Mouse (Mus musculus) thymus, postnatal 25 days (tissue): Measurements from ENCODE around the gene Nod1.

Experiments used
- DNase-seq: peaks from one replicate; pipeline ENCODE4 v3.0.0; 2022

Gene Nod1

GRCm38 (mm10) chr6:54934930-54935329 is 37.5 kb downstream of the Nod1 start:
- no peak for DNase-seq

GRCm38 (mm10) chr6:54934313-54934712 is 38.1 kb downstream of the Nod1 start:
- DNase-seq, result no peak

- no peak for DNase-seq
Measured at GRCm38 (mm10) chr6:54933866-54934265, 38.5 kb downstream of the Nod1 start.

GRCm38 (mm10) chr6:54933216-54933615 is 39.2 kb downstream of the Nod1 start:
- DNase-seq, result no peak

- no peak for DNase-seq
Measured at GRCm38 (mm10) chr6:54932526-54932925, 39.9 kb downstream of the Nod1 start.

- DNase-seq, result no peak
Measured at GRCm38 (mm10) chr6:54931641-54932040, 40.8 kb downstream of the Nod1 start.

GRCm38 (mm10) chr6:54927946-54928345 is 44.5 kb downstream of the Nod1 start:
- DNase-seq, result no peak

GRCm38 (mm10) chr6:54926899-54927298 is 45.5 kb downstream of the Nod1 start:
- no peak for DNase-seq

- DNase-seq, result no peak
Measured at GRCm38 (mm10) chr6:54925736-54926440, 46.5 kb downstream of the Nod1 start.

- DNase-seq, result no peak
Measured at GRCm38 (mm10) chr6:54924538-54924937, 47.9 kb downstream of the Nod1 start.

- no peak for DNase-seq
Measured at GRCm38 (mm10) chr6:54918521-54918920, 53.9 kb downstream of the Nod1 start.

- peak; percentile 69 for DNase-seq
Measured at GRCm38 (mm10) chr6:54917523-54917922, 54.9 kb downstream of the Nod1 start.

- DNase-seq, result no peak
Measured at GRCm38 (mm10) chr6:54916941-54917340, 55.5 kb downstream of the Nod1 start.

GRCm38 (mm10) chr6:54916163-54916562 is 56.2 kb downstream of the Nod1 start:
- DNase-seq, result peak; percentile 24

- no peak for DNase-seq
Measured at GRCm38 (mm10) chr6:54914977-54915376, 57.4 kb downstream of the Nod1 start.

- DNase-seq, result no peak
Measured at GRCm38 (mm10) chr6:54906053-54907040, 66.1 kb downstream of the Nod1 start.

- DNase-seq, result no peak
Measured at GRCm38 (mm10) chr6:54902547-54902946, 69.9 kb downstream of the Nod1 start.

GRCm38 (mm10) chr6:54900256-54900655 is 72.2 kb downstream of the Nod1 start:
- no peak for DNase-seq

GRCm38 (mm10) chr6:54891384-54891783 is 81.0 kb downstream of the Nod1 start:
- no peak for DNase-seq

GRCm38 (mm10) chr6:54890221-54890620 is 82.2 kb downstream of the Nod1 start:
- no peak for DNase-seq

- no peak for DNase-seq
Measured at GRCm38 (mm10) chr6:54886195-54886594, 86.2 kb downstream of the Nod1 start.

GRCm38 (mm10) chr6:54883424-54883823 is 89.0 kb downstream of the Nod1 start:
- no peak for DNase-seq

GRCm38 (mm10) chr6:54880086-54880485 is 92.3 kb downstream of the Nod1 start:
- DNase-seq, result no peak

GRCm38 (mm10) chr6:54878546-54878945 is 93.9 kb downstream of the Nod1 start:
- DNase-seq, result no peak
